Mouse (Mus musculus) spleen, adult 18-20 months (tissue): ENCODE results near the gene Ncoa7.
"Not testable (repeated sequence)": the region's sequence is repeated elsewhere in the genome, so short reads cannot be mapped to it uniquely, and the experiment has no call there.

Experiments used
- DNase-seq, 2 experiments: peaks; one replicate each; pipeline ENCODE4 v3.0.0; 2022; ENCODE audit warnings: mixed read lengths in 2 of 2

Ncoa7 gene

GRCm38 (mm10) chr10:30787684-30788339 lies 15.3 kb downstream of the Ncoa7 start:
- no peak for DNase-seq

- no peak for DNase-seq
Measured at GRCm38 (mm10) chr10:30786103-30786754, 16.9 kb downstream of the Ncoa7 start.

GRCm38 (mm10) chr10:30780921-30781320 lies 22.2 kb downstream of the Ncoa7 start:
- not testable (repeated sequence) for DNase-seq

GRCm38 (mm10) chr10:30778240-30778639 lies 24.9 kb downstream of the Ncoa7 start:
- DNase-seq, result no peak

GRCm38 (mm10) chr10:30775987-30776386 lies 27.1 kb downstream of the Ncoa7 start:
- DNase-seq, result no peak

- DNase-seq, result no peak
Measured at GRCm38 (mm10) chr10:30775568-30775967, 27.6 kb downstream of the Ncoa7 start.

- no peak for DNase-seq
Measured at GRCm38 (mm10) chr10:30774396-30774795, 28.7 kb downstream of the Ncoa7 start.

- DNase-seq, result no peak
Measured at GRCm38 (mm10) chr10:30773181-30773580, 29.9 kb downstream of the Ncoa7 start.

- no peak for DNase-seq
Measured at GRCm38 (mm10) chr10:30771417-30772158, 31.5 kb downstream of the Ncoa7 start.

GRCm38 (mm10) chr10:30768820-30769219 lies 34.3 kb downstream of the Ncoa7 start:
- no peak for DNase-seq

GRCm38 (mm10) chr10:30768250-30768649 lies 34.9 kb downstream of the Ncoa7 start:
- DNase-seq, result no peak

GRCm38 (mm10) chr10:30763179-30763770 lies 39.9 kb downstream of the Ncoa7 start:
- DNase-seq, result no peak

GRCm38 (mm10) chr10:30762284-30762964 lies 40.7 kb downstream of the Ncoa7 start:
- no peak for DNase-seq

- no peak for DNase-seq
Measured at GRCm38 (mm10) chr10:30759360-30760147, 43.6 kb downstream of the Ncoa7 start.

GRCm38 (mm10) chr10:30756064-30756463 lies 47.1 kb downstream of the Ncoa7 start:
- no peak for DNase-seq

GRCm38 (mm10) chr10:30754825-30755457 lies 48.2 kb downstream of the Ncoa7 start:
- no peak for DNase-seq

- DNase-seq, result no peak
Measured at GRCm38 (mm10) chr10:30754082-30754481, 49.0 kb downstream of the Ncoa7 start.

- no peak for DNase-seq
Measured at GRCm38 (mm10) chr10:30752485-30752884, 50.6 kb downstream of the Ncoa7 start.

GRCm38 (mm10) chr10:30751586-30751985 lies 51.5 kb downstream of the Ncoa7 start:
- DNase-seq, result no peak

GRCm38 (mm10) chr10:30749807-30750206 lies 53.3 kb downstream of the Ncoa7 start:
- no peak for DNase-seq

- DNase-seq, result no peak
Measured at GRCm38 (mm10) chr10:30745238-30745974, 57.7 kb downstream of the Ncoa7 start.
